Mouse (Mus musculus) kidney, adult 2 months (tissue): ENCODE data around the gene Cobll1. TPM values are rescaled to one million over a fixed set of nuclear protein-coding genes. Genes with fewer than 3 reads are reported as not detected.

Experiments
- DNase-seq: peaks from one replicate; pipeline ENCODE4 v3.0.0; 2021
- H3K27ac ChIP-seq: fragments of 200-500 bp; 2 replicates; pipeline ENCODE4 v1.5.1; 2012; ENCODE audit warnings: low read depth, low read length, control low read depth, inconsistent platforms; ENCODE audit not compliant: insufficient read depth
- H3K27me3 ChIP-seq: fragments of 200-500 bp; replicated peaks from 2 replicates; pipeline ENCODE4 v1.6.1; 2012; ENCODE audit warnings: mild to moderate bottlenecking, moderate library complexity, low read length, inconsistent platforms; ENCODE audit not compliant: control insufficient read depth, insufficient read depth
- H3K36me3 ChIP-seq: fragments of 200-500 bp; 2 replicates; pipeline ENCODE4 v1.6.1; 2012; ENCODE audit warnings: mild to moderate bottlenecking, moderate library complexity, low read length, inconsistent platforms; ENCODE audit not compliant: control insufficient read depth, insufficient read depth
- H3K4me1 ChIP-seq: fragments of 200-500 bp; 2 replicates; pipeline ENCODE4 v1.6.1; 2011; ENCODE audit warnings: low read length; ENCODE audit not compliant: control insufficient read depth, insufficient read depth
- H3K4me3 ChIP-seq: fragments of 200-500 bp; 2 replicates; pipeline ENCODE4 v1.5.1; 2011; ENCODE audit warnings: mild to moderate bottlenecking, low read depth, low read length, control low read depth; ENCODE audit not compliant: insufficient read depth
- CTCF ChIP-seq: fragments of 200-500 bp; conservative IDR thresholded peaks from 2 replicates; pipeline ENCODE4 v1.5.1; 2011; ENCODE audit warnings: low read depth, mild to moderate bottlenecking, control low read depth, low read length, moderate library complexity, mixed read lengths; ENCODE audit not compliant: insufficient read depth, insufficient read length
- POLR2A ChIP-seq: fragments of 200-500 bp; IDR thresholded peaks from one replicate; pipeline ENCODE4 v1.6.1; 2011; ENCODE audit warnings: low read depth, low read length, control low read depth
- WGBS: fragments of 180-500 bp; shearing (Covaris S2); methylation state at CpG from one replicate; pipeline ENCODE4 v1.1.7; 2018; 5-methylcytosine and 5-hydroxymethylcytosine counted together
- polyA plus RNA-seq: library from polyadenylated mRNA; depleted of rRNA; stranded (reverse); fragments of >200 nt; gene quantifications from 2 replicates; pipeline ENCODE4 v1.2.3, GENCODE M21; 2012; rRNA removed

Cobll1 gene
- polyA plus RNA-seq, 1 experiment, result 51.7 TPM

DNA sequence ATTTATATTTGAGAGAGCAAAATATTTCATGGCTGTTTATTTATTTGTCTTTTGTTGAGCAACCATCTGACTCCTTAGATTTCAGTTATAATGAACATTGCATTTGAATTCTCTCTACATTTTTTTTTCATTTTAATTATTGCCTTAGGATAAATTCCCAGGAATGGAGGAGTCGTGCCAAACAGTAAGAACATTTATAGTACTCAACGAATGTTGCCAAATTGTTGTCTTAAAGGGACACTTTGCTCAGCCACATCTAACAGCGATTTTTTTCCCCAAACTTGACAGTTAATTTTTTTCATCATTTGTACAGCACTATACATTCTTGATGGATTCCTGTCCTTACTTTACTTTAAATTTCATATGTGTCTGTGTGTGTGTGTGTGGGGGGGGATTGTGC is 167.0 kb downstream of the Cobll1 start:
- Histone ChIP-seq H3K4me1 (no peaks in the 10 kb centered on the region), H3K27ac (no peak overlapping the region), H3K27me3 (no peaks in the 10 kb centered on the region), H3K4me3 (no peak overlapping the region), H3K36me3 (no peaks in the 10 kb centered on the region)
- peak; percentile 14 for DNase-seq
- WGBS, result 43% methylated on average over 3 of the region's 3 CpGs
- TF ChIP-seq POLR2A (no peak), CTCF (no peak)

DNA sequence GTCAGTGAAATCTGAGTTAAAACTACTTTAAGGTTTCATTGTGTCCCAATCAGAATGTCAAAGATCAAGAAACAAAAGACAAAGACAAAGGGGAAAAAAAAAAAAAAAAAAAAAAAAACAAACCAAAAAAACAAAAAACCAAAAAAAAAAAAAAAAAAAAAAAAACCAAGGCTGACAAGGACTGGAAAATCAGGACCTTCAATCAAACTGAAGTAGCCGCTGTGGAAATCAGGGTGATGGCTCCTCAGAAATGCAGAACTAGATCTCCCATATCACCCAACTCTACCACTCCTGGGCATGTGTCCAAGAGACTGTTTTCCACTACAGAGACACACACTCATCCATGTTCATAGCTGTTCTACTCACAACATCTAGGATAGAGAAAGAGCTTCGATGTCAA is 185.4 kb downstream of the Cobll1 start:
- no peaks in the 10 kb centered on the region for H3K27me3 ChIP-seq
- no peaks in the 10 kb centered on the region for H3K4me1 ChIP-seq
- TF ChIP-seq POLR2A (no peak), CTCF (no peak)
- no peak for DNase-seq
- no peaks in the 10 kb centered on the region for H3K36me3 ChIP-seq
- 93% methylated on average over 2 of the region's 2 CpGs for WGBS
- no peak overlapping the region for H3K4me3 ChIP-seq
- H3K27ac ChIP-seq, result no peak overlapping the region

DNA sequence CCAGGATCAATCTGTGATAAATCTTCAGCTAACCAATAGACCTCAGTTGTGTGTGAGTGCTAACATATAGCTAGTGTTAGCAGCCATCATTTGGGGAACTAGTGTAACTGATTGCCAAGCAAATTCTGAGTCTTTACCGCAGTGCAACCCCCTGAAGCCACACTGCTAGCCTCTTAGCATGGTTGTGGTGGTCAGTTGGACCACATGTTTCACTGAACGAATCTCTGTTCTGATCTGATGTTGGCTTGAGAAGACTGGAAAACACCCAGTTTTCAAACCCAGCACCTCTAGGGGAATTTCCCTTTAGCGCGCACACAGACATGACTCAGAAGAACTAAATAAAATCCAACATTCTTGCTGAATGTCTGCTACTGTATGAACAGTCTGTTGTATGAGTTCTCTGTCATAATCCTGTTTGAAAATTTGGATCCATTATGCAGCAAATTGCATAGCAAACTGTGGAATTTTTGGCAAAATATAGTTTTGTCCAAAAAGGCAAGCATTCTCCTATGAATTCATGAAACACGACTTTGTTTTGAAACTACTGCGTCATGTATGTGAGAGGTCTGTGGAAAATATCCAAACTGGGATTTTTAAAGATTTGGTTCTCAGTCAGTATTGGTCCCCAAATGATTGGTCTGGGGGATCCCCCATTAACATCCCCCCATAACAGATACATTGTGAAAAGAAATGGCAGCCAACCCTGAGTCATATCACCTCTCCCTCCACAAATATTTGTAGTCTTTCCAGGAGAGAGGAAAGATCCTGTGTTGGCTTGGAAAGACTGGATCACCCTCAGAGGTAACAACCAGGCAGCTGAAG is 186.8 kb downstream of the Cobll1 start:
- 97% methylated on average over 6 of the region's 6 CpGs for WGBS
- no peak overlapping the region for H3K27ac ChIP-seq

DNA sequence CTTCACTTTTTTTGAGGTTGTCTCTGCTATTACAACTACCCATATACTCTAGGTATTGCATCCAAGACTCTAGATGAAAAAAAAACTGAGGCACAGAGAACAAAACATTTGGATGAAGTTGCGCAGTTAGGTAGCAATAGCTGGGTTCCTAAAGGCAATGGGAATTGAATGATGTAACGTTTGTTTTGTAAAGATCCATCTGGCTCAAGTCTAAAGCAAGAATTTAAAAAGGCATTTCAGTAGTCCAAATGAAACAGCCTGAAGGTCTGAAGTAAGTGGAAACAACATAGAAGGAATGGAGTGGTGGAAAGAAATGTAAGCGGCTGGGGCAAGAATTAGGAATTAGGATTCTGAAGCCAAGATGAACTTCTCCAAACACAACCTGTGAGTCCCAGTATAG is 188.4 kb downstream of the Cobll1 start:
- H3K27ac ChIP-seq, result no peak overlapping the region
- no peak for TF ChIP-seq POLR2A
- no peak for TF ChIP-seq CTCF
- no peaks in the 10 kb centered on the region for H3K27me3 ChIP-seq
- H3K36me3 ChIP-seq, result no peaks in the 10 kb centered on the region
- WGBS, result 96% methylated on average over 3 of the region's 3 CpGs
- no peak overlapping the region for H3K4me3 ChIP-seq
- no peaks in the 10 kb centered on the region for H3K4me1 ChIP-seq
- DNase-seq, result no peak

More for the DNA sequence above, 186.8 kb downstream of the Cobll1 start:
- DNase-seq, result no peak
- Histone ChIP-seq H3K27me3 (no peaks in the 10 kb centered on the region), H3K4me1 (no peaks in the 10 kb centered on the region), H3K36me3 (no peaks in the 10 kb centered on the region), H3K4me3 (no peak overlapping the region)
- TF ChIP-seq CTCF, result no peak
- TF ChIP-seq POLR2A, result no peak

DNA sequence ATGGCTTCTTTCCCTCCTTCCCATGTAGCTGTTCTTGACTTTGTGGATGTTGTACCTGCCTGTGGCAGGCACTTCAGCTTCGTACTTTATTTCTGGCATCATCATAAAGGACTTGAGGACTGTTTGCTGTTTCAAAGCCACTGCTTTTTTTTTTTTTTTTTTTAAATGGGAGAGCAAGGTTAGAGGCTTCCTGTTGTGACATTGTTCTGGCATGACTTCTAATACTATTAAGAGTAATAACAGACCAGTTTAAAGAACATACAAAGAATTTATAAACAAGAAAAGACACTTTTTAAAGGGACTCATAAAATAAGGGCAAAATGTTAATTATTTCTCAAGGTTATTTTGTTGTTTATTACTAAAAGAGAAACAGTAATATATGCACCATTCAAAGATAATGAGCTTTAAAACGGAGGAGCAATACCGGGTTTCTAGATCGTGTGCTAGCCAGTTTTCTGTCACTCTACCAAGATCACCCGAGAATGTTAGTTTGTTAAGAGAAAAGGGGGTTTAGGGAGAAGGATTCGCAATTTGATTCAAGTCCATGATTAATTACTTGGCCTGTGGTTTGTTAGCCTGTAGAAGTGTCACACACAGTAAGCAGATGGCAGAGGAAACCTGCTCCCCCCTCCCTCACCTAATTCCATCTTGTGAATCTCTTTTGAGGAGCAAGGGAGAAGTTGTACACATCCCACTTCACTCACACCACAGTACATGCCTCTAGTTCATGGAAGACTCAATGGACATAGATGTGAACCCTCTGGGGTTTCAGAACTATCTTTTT is 190.8 kb downstream of the Cobll1 start:
- 46% methylated on average over 6 of the region's 6 CpGs for WGBS
- no peak for DNase-seq
- TF ChIP-seq CTCF, result no peak

More for the DNA sequence above, 190.8 kb downstream of the Cobll1 start:
- Histone ChIP-seq H3K27ac (no peak overlapping the region), H3K4me1 (no peaks in the 10 kb centered on the region), H3K4me3 (no peak overlapping the region), H3K27me3 (no peaks in the 10 kb centered on the region), H3K36me3 (no peaks in the 10 kb centered on the region)

Other genes with a start within 250 kb of the Cobll1 start
- 15.2 and 16.2 TPM in 2 replicates for gene Grb14, start 214.4 kb downstream of the Cobll1 start, polyA plus RNA-seq
- 0.80 and 0.83 TPM in 2 replicates for gene Slc38a11, start 124.6 kb upstream of the Cobll1 start, polyA plus RNA-seq